ENCODE assay signal across 22 mouse cellular contexts in genomic region chr9:121363932-121364331, GRCm38 (mm10).
A peak's percentile ranks its signal among the peaks of the same experiment; 100 is the strongest.
DNase-seq lines count a peak whose midpoint lies in the region; ATAC-seq and TF ChIP-seq lines count a peak whose summit lies in the region.
"Had no signal": no experiment of that assay in that cellular context is flagged by ENCODE, and none has a peak within 500 bp of the region (broad histone marks: within the 10 kb centered on the region; RNA-seq: fewer than 3 reads in every experiment).

No protein-coding gene starts in this region.

- WGBS in hindbrain, embryonic 10.5 days = 75% methylated on average over 19 of the region's 19 CpGs
- 69% methylated on average over 19 of the region's 19 CpGs for WGBS in hindbrain, postnatal 0 days
- 82% methylated on average over 19 of the region's 19 CpGs for WGBS in neural tube, embryonic 13.5 days
- WGBS in neural tube, embryonic 15.5 days = 81% methylated on average over 19 of the region's 19 CpGs
- WGBS in stomach, postnatal 0 days = 79% methylated on average over 19 of the region's 19 CpGs
- WGBS in kidney, embryonic 16.5 days = 84% methylated on average over 19 of the region's 19 CpGs

- no peaks in the 10 kb centered on the region for H3K27me3 ChIP-seq in hindbrain, embryonic 10.5 days (ENCODE audit: insufficient read depth, poor library complexity, severe bottlenecking)
- H3K27me3 ChIP-seq in hindbrain, postnatal 0 days (ENCODE audit: insufficient read depth, low read length) = no peaks in the 10 kb centered on the region
- no peaks in the 10 kb centered on the region for H3K27me3 ChIP-seq in neural tube, embryonic 13.5 days
- H3K27me3 ChIP-seq in neural tube, embryonic 15.5 days (replicated peaks) = no peaks in the 10 kb centered on the region
- no peaks in the 10 kb centered on the region for H3K27me3 ChIP-seq in stomach, postnatal 0 days (ENCODE audit: control insufficient read depth, insufficient read depth, low read length)
- H3K27me3 ChIP-seq in kidney, embryonic 16.5 days (ENCODE audit: insufficient read depth, low read length) = no peaks in the 10 kb centered on the region
- H3K27me3 ChIP-seq: hindbrain, embryonic 15.5 days had no signal

- TF ChIP-seq CTCF in hindbrain, postnatal 0 days (IDR thresholded peaks at IDR 0.05; ENCODE audit: low read depth) = no peak
- no peak for TF ChIP-seq CTCF in stomach, postnatal 0 days (IDR thresholded peaks at IDR 0.05; ENCODE audit: low read depth)

- no peak for TF ChIP-seq EP300 in stomach, postnatal 0 days (optimal IDR thresholded peaks at IDR 0.05)

- no peak overlapping the region for H3K4me2 ChIP-seq in hindbrain, postnatal 0 days (ENCODE audit: low read depth, low read length)
- H3K4me2 ChIP-seq in neural tube, embryonic 13.5 days = no peak overlapping the region
- no peak overlapping the region for H3K4me2 ChIP-seq in neural tube, embryonic 15.5 days
- H3K4me2 ChIP-seq in stomach, postnatal 0 days (replicated peaks; ENCODE audit: low read depth) = no peak overlapping the region
- no peak overlapping the region for H3K4me2 ChIP-seq in kidney, embryonic 16.5 days (replicated peaks; ENCODE audit: low read depth, low read length)
- H3K4me2 ChIP-seq: hindbrain, embryonic 15.5 days had no signal

- H3K27ac ChIP-seq in hindbrain, embryonic 10.5 days = peak overlapping the region; percentile 64
- no peak overlapping the region for H3K27ac ChIP-seq in hindbrain, postnatal 0 days
- H3K27ac ChIP-seq in neural tube, embryonic 13.5 days (replicated peaks) = no peak overlapping the region
- no peak overlapping the region for H3K27ac ChIP-seq in neural tube, embryonic 15.5 days (replicated peaks)
- H3K27ac ChIP-seq in stomach, postnatal 0 days (replicated peaks) = no peak overlapping the region
- no peak overlapping the region for H3K27ac ChIP-seq in kidney, embryonic 16.5 days (ENCODE audit: low read length)
- H3K27ac ChIP-seq: embryonic facial prominence, embryonic 10.5 days; gastrocnemius, adult 2 months; heart, embryonic 10.5 days; hindbrain, embryonic 15.5 days had no signal

- H3K4me3 ChIP-seq in hindbrain, embryonic 10.5 days = no peak overlapping the region
- H3K4me3 ChIP-seq in hindbrain, postnatal 0 days (ENCODE audit: low read length) = no peak overlapping the region
- no peak overlapping the region for H3K4me3 ChIP-seq in neural tube, embryonic 13.5 days
- no peak overlapping the region for H3K4me3 ChIP-seq in neural tube, embryonic 15.5 days (replicated peaks)
- H3K4me3 ChIP-seq in stomach, postnatal 0 days (ENCODE audit: low read depth, low read length) = no peak overlapping the region
- H3K4me3 ChIP-seq in kidney, embryonic 16.5 days (ENCODE audit: low read length) = no peak overlapping the region
- H3K4me3 ChIP-seq: embryonic facial prominence, embryonic 10.5 days; gastrocnemius, adult 2 months; heart, embryonic 10.5 days; hindbrain, embryonic 15.5 days had no signal

- peaks cover 49% of the 10 kb centered on the region for H3K36me3 ChIP-seq in hindbrain, embryonic 10.5 days
- no peaks in the 10 kb centered on the region for H3K36me3 ChIP-seq in hindbrain, postnatal 0 days (ENCODE audit: insufficient read depth, low read length)
- peaks cover 16% of the 10 kb centered on the region for H3K36me3 ChIP-seq in neural tube, embryonic 13.5 days
- 0 out of 2 replicates have a peak, but pooled peaks cover 7% of the 10 kb centered on the region for H3K36me3 ChIP-seq in neural tube, embryonic 15.5 days
- peaks cover 4% of the 10 kb centered on the region; the same call in 1 of the 2 replicates for H3K36me3 ChIP-seq in stomach, postnatal 0 days (ENCODE audit: control insufficient read depth, insufficient read depth, low read length)
- 0 out of 2 replicates have a peak, but pooled peaks cover 10% of the 10 kb centered on the region for H3K36me3 ChIP-seq in kidney, embryonic 16.5 days (ENCODE audit: insufficient read depth, low read length)
- H3K36me3 ChIP-seq: hindbrain, embryonic 15.5 days had no signal

- peaks cover 51% of the 10 kb centered on the region for H3K4me1 ChIP-seq in hindbrain, embryonic 10.5 days (replicated peaks)
- peaks cover 43% of the 10 kb centered on the region for H3K4me1 ChIP-seq in hindbrain, postnatal 0 days (ENCODE audit: insufficient read depth, low read length)
- peaks cover 73% of the 10 kb centered on the region for H3K4me1 ChIP-seq in neural tube, embryonic 13.5 days (replicated peaks)
- peaks cover 54% of the 10 kb centered on the region for H3K4me1 ChIP-seq in neural tube, embryonic 15.5 days
- H3K4me1 ChIP-seq in stomach, postnatal 0 days (replicated peaks; ENCODE audit: control insufficient read depth, insufficient read depth) = peaks cover 11% of the 10 kb centered on the region; the same call in 1 of the 2 replicates
- H3K4me1 ChIP-seq in kidney, embryonic 16.5 days (ENCODE audit: insufficient read depth, low read length) = peaks cover 23% of the 10 kb centered on the region

- ATAC-seq in hindbrain, postnatal 0 days = no peak
- no peak for ATAC-seq in neural tube, embryonic 13.5 days (ENCODE audit: low read depth)
- ATAC-seq in neural tube, embryonic 15.5 days (ENCODE audit: low FRiP score) = no peak
- ATAC-seq in stomach, postnatal 0 days (ENCODE audit: low FRiP score, low TSS enrichment) = peak; percentile 31; the same call in 1 of the 2 replicates
- ATAC-seq in kidney, embryonic 16.5 days (ENCODE audit: low FRiP score, low TSS enrichment) = no peak
- ATAC-seq: CD4-positive, CD25-positive, alpha-beta regulatory T cell, adult 4 months; inflammation-experienced regulatory T-cells, adult 6 months; intestine, postnatal 0 days had no signal

- no peak overlapping the region for H3K9ac ChIP-seq in hindbrain, postnatal 0 days (replicated peaks; ENCODE audit: low read length)
- H3K9ac ChIP-seq in neural tube, embryonic 13.5 days = 0 out of 2 replicates have a peak overlapping the region, but pooled peaks have one; percentile 12
- H3K9ac ChIP-seq in neural tube, embryonic 15.5 days (replicated peaks) = no peak overlapping the region
- H3K9ac ChIP-seq in stomach, postnatal 0 days (ENCODE audit: low read length) = no peak overlapping the region
- no peak overlapping the region for H3K9ac ChIP-seq in kidney, embryonic 16.5 days (replicated peaks; ENCODE audit: low read length)
- H3K9ac ChIP-seq: hindbrain, embryonic 15.5 days had no signal

- peak; percentile 51 for DNase-seq in cerebellum, adult 9-10 months
- DNase-seq in cerebellum, postnatal 4 days (ENCODE audit: low spot score in 2 of 2) = no peak
- no peak for DNase-seq in hindbrain, embryonic 10.5 days (ENCODE audit: low spot score)
- DNase-seq in hindbrain, postnatal 0 days (ENCODE audit: low spot score) = no peak
- DNase-seq in stomach, postnatal 0 days (ENCODE audit: low spot score) = no peak
- DNase-seq: adrenal gland, postnatal 10 days; B cell, adult 2 months; cerebellum, adult 11 months; cerebellum, adult 8-10 months; gastrocnemius, adult 2 months; gastrocnemius, postnatal 25 days; heart, postnatal 10 days; heart, postnatal 4 days had no signal

- H3K9me3 ChIP-seq in hindbrain, embryonic 10.5 days = no peaks in the 10 kb centered on the region
- H3K9me3 ChIP-seq in hindbrain, postnatal 0 days (ENCODE audit: low read length) = no peaks in the 10 kb centered on the region
- no peaks in the 10 kb centered on the region for H3K9me3 ChIP-seq in neural tube, embryonic 13.5 days
- H3K9me3 ChIP-seq in neural tube, embryonic 15.5 days (replicated peaks) = no peaks in the 10 kb centered on the region
- H3K9me3 ChIP-seq in stomach, postnatal 0 days (ENCODE audit: control insufficient read depth, low read length) = no peaks in the 10 kb centered on the region
- no peaks in the 10 kb centered on the region for H3K9me3 ChIP-seq in kidney, embryonic 16.5 days (ENCODE audit: low read length)
- H3K9me3 ChIP-seq: embryonic facial prominence, embryonic 10.5 days; heart, embryonic 10.5 days; hindbrain, embryonic 15.5 days had no signal
